Mouse (Mus musculus): ENCODE data around the gene Serac1. TPM values are rescaled to one million over a fixed set of nuclear protein-coding genes. Genes with fewer than 3 reads are reported as not detected.
A peak's percentile ranks its signal among the peaks of the same experiment; 100 is the strongest.
"Not testable (repeated sequence)": the region's sequence is repeated elsewhere in the genome, so short reads cannot be mapped to it uniquely, and the experiment has no call there.

Serac1 gene
- total and polyA plus RNA-seq, 3 experiments, result 5.7 to 8.6 (median 7.0) TPM

GRCm38 (mm10) chr17:6036458-6036857, 43.1 kb downstream of the Serac1 start:
- WGBS, result 90% methylated on average over 8 of the region's 8 CpGs
- TF ChIP-seq EP300 (IDR thresholded peaks at IDR 0.05; ENCODE audit: insufficient read depth, low read depth, low read length), result no peak
- TF ChIP-seq POLR2A (IDR thresholded peaks at IDR 0.05; ENCODE audit: insufficient read depth, low read depth, low read length), result no peak
- no peak for TF ChIP-seq CTCF (IDR thresholded peaks at IDR 0.05)
- no peak overlapping the region for H3K27ac ChIP-seq
- no peak for DNase-seq
- intact Hi-C loops (cut with DNase I), result no loop called here
- no peak overlapping the region for H3K4me3 ChIP-seq
- H3K27me3 ChIP-seq (ENCODE audit: control insufficient read depth, insufficient read depth, low read length), result no peaks in the 10 kb centered on the region
- H3K9ac ChIP-seq (ENCODE audit: low read depth, low read length), result no peak overlapping the region
- no peaks in the 10 kb centered on the region for H3K36me3 ChIP-seq (ENCODE audit: control insufficient read depth, insufficient read depth, low read length)
- no peaks in the 10 kb centered on the region for H3K4me1 ChIP-seq (ENCODE audit: control insufficient read depth, insufficient read depth, low read length)
- no peaks in the 10 kb centered on the region for H3K79me2 ChIP-seq (replicated peaks; ENCODE audit: control insufficient read depth, insufficient read depth, low read length)

DNA sequence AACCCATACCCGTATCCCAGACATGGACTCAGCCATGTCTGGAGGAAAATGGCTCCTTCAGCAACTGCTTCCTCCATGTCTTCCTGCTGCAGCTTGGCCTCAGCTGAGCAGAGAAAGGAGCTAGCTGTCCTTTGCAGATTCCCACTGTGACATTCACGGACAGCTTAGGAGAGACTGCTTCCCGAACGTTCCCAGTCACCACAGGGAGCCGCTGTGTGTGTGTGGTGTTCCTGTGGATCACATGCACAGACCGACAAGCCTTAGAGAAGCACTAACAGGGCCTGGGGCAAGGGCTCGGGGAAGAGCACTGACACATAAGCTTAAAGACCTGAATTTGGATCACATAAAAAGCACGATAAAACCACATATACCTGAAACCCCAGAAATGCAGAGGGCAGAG, 43.9 kb downstream of the Serac1 start:
- TF ChIP-seq POLR2A (IDR thresholded peaks at IDR 0.05; ENCODE audit: insufficient read depth, low read depth, low read length), result no peak
- no peak for TF ChIP-seq EP300 (IDR thresholded peaks at IDR 0.05; ENCODE audit: insufficient read depth, low read depth, low read length)
- no peak for TF ChIP-seq CTCF (IDR thresholded peaks at IDR 0.05)
- no peak for DNase-seq
- no peak overlapping the region for H3K27ac ChIP-seq
- no peak overlapping the region for H3K9ac ChIP-seq (ENCODE audit: low read depth, low read length)
- H3K4me3 ChIP-seq, result no peak overlapping the region
- no peaks in the 10 kb centered on the region for H3K79me2 ChIP-seq (replicated peaks; ENCODE audit: control insufficient read depth, insufficient read depth, low read length)
- no peaks in the 10 kb centered on the region for H3K4me1 ChIP-seq (ENCODE audit: control insufficient read depth, insufficient read depth, low read length)
- no peaks in the 10 kb centered on the region for H3K27me3 ChIP-seq (ENCODE audit: control insufficient read depth, insufficient read depth, low read length)
- intact Hi-C loops (cut with DNase I), result no loop called here
- 66% methylated on average over 8 of the region's 8 CpGs for WGBS
- no peaks in the 10 kb centered on the region for H3K36me3 ChIP-seq (ENCODE audit: control insufficient read depth, insufficient read depth, low read length)

GRCm38 (mm10) chr17:6025831-6026230, 53.7 kb downstream of the Serac1 start:
- Histone ChIP-seq H3K27me3 (ENCODE audit: control insufficient read depth, insufficient read depth, low read length) (no peaks in the 10 kb centered on the region), H3K4me3 (no peak overlapping the region), H3K79me2 (replicated peaks; ENCODE audit: control insufficient read depth, insufficient read depth, low read length) (no peaks in the 10 kb centered on the region), H3K4me1 (ENCODE audit: control insufficient read depth, insufficient read depth, low read length) (no peaks in the 10 kb centered on the region), H3K36me3 (ENCODE audit: control insufficient read depth, insufficient read depth, low read length) (no peaks in the 10 kb centered on the region), H3K27ac (no peak overlapping the region), H3K9ac (ENCODE audit: low read depth, low read length) (no peak overlapping the region)
- TF ChIP-seq EP300 (IDR thresholded peaks at IDR 0.05; ENCODE audit: insufficient read depth, low read depth, low read length) (no peak), POLR2A (IDR thresholded peaks at IDR 0.05; ENCODE audit: insufficient read depth, low read depth, low read length) (no peak), CTCF (IDR thresholded peaks at IDR 0.05) (no peak)
- WGBS, result 65% methylated on average over 7 of the region's 7 CpGs
- intact Hi-C loops (cut with DNase I), result no loop called here
- DNase-seq, result no peak

- DNase-seq; intact Hi-C loops (cut with DNase I); H3K4me3 ChIP-seq; H3K79me2 ChIP-seq (replicated peaks; ENCODE audit: control insufficient read depth, insufficient read depth, low read length); H3K4me1 ChIP-seq (ENCODE audit: control insufficient read depth, insufficient read depth, low read length); H3K27ac ChIP-seq; H3K27me3 ChIP-seq (ENCODE audit: control insufficient read depth, insufficient read depth, low read length); H3K9ac ChIP-seq (ENCODE audit: low read depth, low read length); H3K36me3 ChIP-seq (ENCODE audit: control insufficient read depth, insufficient read depth, low read length): not testable (repeated sequence)
- 52% methylated on average over 5 of the region's 5 CpGs for WGBS
Observed at GRCm38 (mm10) chr17:6021374-6021789, 58.2 kb downstream of the Serac1 start.

DNA sequence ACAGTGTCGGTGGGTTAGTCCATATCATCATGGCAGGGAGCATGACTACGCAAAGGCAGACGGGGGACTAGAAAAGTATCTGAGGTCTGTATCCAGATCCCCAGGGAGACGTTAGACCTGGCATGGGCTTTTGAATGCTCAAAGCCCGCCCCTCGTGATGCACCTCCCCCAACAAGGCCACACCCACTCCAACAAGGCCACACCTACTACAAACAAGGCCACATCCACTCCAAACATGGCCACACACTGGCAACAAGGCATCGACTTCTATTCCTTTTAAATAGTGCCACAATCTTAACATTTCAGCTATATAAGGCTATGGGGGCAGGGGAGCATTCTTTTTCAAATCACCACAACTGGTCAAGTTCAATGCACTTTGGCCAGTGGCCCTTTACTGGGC, 58.9 kb downstream of the Serac1 start:
- intact Hi-C loops (cut with DNase I), result no loop called here
- DNase-seq, result no peak
- no peaks in the 10 kb centered on the region for H3K79me2 ChIP-seq (replicated peaks; ENCODE audit: control insufficient read depth, insufficient read depth, low read length)
- TF ChIP-seq CTCF (IDR thresholded peaks at IDR 0.05) (no peak), POLR2A (IDR thresholded peaks at IDR 0.05; ENCODE audit: insufficient read depth, low read depth, low read length) (no peak), EP300 (IDR thresholded peaks at IDR 0.05; ENCODE audit: insufficient read depth, low read depth, low read length) (no peak)
- no peak overlapping the region for H3K4me3 ChIP-seq
- H3K36me3 ChIP-seq (ENCODE audit: control insufficient read depth, insufficient read depth, low read length), result no peaks in the 10 kb centered on the region
- H3K27me3 ChIP-seq (ENCODE audit: control insufficient read depth, insufficient read depth, low read length), result no peaks in the 10 kb centered on the region
- H3K27ac ChIP-seq, result no peak overlapping the region
- H3K4me1 ChIP-seq (ENCODE audit: control insufficient read depth, insufficient read depth, low read length), result peaks cover 6% of the 10 kb centered on the region
- no peak overlapping the region for H3K9ac ChIP-seq (ENCODE audit: low read depth, low read length)
- 51% methylated on average over 7 of the region's 7 CpGs for WGBS

- no peak overlapping the region for H3K4me3 ChIP-seq
- DNase-seq, result peak in 1 of 2 experiments; percentile 59
- H3K4me1 ChIP-seq (ENCODE audit: control insufficient read depth, insufficient read depth, low read length), result peaks cover 6% of the 10 kb centered on the region
- no peak for TF ChIP-seq POLR2A (IDR thresholded peaks at IDR 0.05; ENCODE audit: insufficient read depth, low read depth, low read length)
- peak; percentile 78 for TF ChIP-seq CTCF (IDR thresholded peaks at IDR 0.05)
- TF ChIP-seq EP300 (IDR thresholded peaks at IDR 0.05; ENCODE audit: insufficient read depth, low read depth, low read length), result peak; percentile 89
- WGBS, result 34% methylated on average over 2 of the region's 2 CpGs
- intact Hi-C loops (cut with DNase I), result loop anchor here (1.0 to 5.0 kb wide), 3 partner anchors 42 to 222 kb away; partner anchors contain the start of gene Synj2
- H3K79me2 ChIP-seq (replicated peaks; ENCODE audit: control insufficient read depth, insufficient read depth, low read length), result no peaks in the 10 kb centered on the region
- no peak overlapping the region for H3K9ac ChIP-seq (ENCODE audit: low read depth, low read length)
- H3K27me3 ChIP-seq (ENCODE audit: control insufficient read depth, insufficient read depth, low read length), result no peaks in the 10 kb centered on the region
- H3K36me3 ChIP-seq (ENCODE audit: control insufficient read depth, insufficient read depth, low read length), result no peaks in the 10 kb centered on the region
- H3K27ac ChIP-seq, result no peak overlapping the region
Observed at GRCm38 (mm10) chr17:6019776-6020175, 59.8 kb downstream of the Serac1 start.
